ENCODE assay signal across 15 mouse cellular contexts in genomic region chr8:86720756-86721459, GRCm38 (mm10). TPM values are rescaled to one million over a fixed set of nuclear protein-coding genes. Genes with fewer than 3 reads are reported as not detected.
DNase-seq lines count a peak whose midpoint lies in the region; ATAC-seq and TF ChIP-seq lines count a peak whose summit lies in the region.
"Had no signal": no experiment of that assay in that cellular context is flagged by ENCODE, and none has a peak within 500 bp of the region (broad histone marks: within the 10 kb centered on the region; RNA-seq: fewer than 3 reads in every experiment).

No protein-coding gene starts in this region.

- ATAC-seq in common myeloid progenitor, adult 5-6 weeks (replicated peaks; ENCODE audit: low read depth, poor library complexity, severe bottlenecking) = peak; percentile 58; the same call in 1 of the 2 replicates

- peak overlapping the region; percentile 57; the same call in 1 of the 2 replicates for H3K27ac ChIP-seq in layer of hippocampus, adult 2 months
- H3K27ac ChIP-seq: hindbrain, embryonic 10.5 days; liver, embryonic 13.5 days; neural tube, embryonic 12.5 days had no signal

- H3K4me3 ChIP-seq in layer of hippocampus, adult 2 months = no peak overlapping the region
- H3K4me3 ChIP-seq: hindbrain, embryonic 10.5 days; liver, embryonic 13.5 days; neural tube, embryonic 12.5 days had no signal

- DNase-seq in layer of hippocampus, adult 2 months (ENCODE audit: low spot score in 2 of 2) = no peak
- no peak for DNase-seq in layer of hippocampus, postnatal 14 days (ENCODE audit: low spot score in 2 of 2)
- peak; percentile 47 for DNase-seq in thymus, postnatal 4 days
- DNase-seq in thymus, postnatal 0 days (ENCODE audit: low spot score) = no peak
- DNase-seq in testis, postnatal 10 days (ENCODE audit: low spot score) = no peak
- DNase-seq in spleen, postnatal 10 days (ENCODE audit: low spot score in 2 of 2) = no peak
- DNase-seq: adrenal gland, adult 2 months; cerebellum, postnatal 25 days; heart, adult 18-20 months; kidney, postnatal 14 days; liver, embryonic 13.5 days; retina, postnatal 1 day had no signal

- peak; percentile 71 for TF ChIP-seq CTCF in layer of hippocampus, adult 2 months (conservative IDR thresholded peaks at IDR 0.05)

RNA-seq across cellular contexts. Expression of gene Gm10638, which starts 24.6 kb away (rescaled TPM):
- 1 to 10 TPM; 2.5 to 3.2 TPM for total RNA-seq in layer of hippocampus, adult 2 months (2021)
- 1 to 10 TPM; 3.5 to 5.1 TPM for total RNA-seq in layer of hippocampus, postnatal 14 days (2021)
- 4.5 and 4.8 TPM in 2 replicates for polyA plus RNA-seq in thymus, postnatal 0 days (2015; fragmentation: Nextera tagmentation; extraction: Ambion mirVana)
- total RNA-seq in common myeloid progenitor, adult 5-6 weeks (2017) = 0.39 and 0.46 TPM in 2 replicates

RNA-seq across cellular contexts. Expression of gene Siah1a, which starts 24.8 kb away (rescaled TPM):
- total RNA-seq in layer of hippocampus, adult 2 months (2021) = 10 to 100 TPM; 31.8 to 35.8 TPM
- 10 to 100 TPM; 30.3 to 34.6 TPM for total RNA-seq in layer of hippocampus, postnatal 14 days (2021)
- 36.4 and 41.5 TPM in 2 replicates for polyA plus RNA-seq in thymus, postnatal 0 days (2015; fragmentation: Nextera tagmentation; extraction: Ambion mirVana)
- total RNA-seq in common myeloid progenitor, adult 5-6 weeks (2017) = 23.8 and 27.6 TPM in 2 replicates
